Mouse (Mus musculus) cerebellum, adult 2 months (tissue): ENCODE data around the gene Cyp24a1. TPM values are rescaled to one million over a fixed set of nuclear protein-coding genes. Genes with fewer than 3 reads are reported as not detected.

Experiments used
- DNase-seq, 2 experiments: peaks; one replicate each; pipeline ENCODE4 v3.0.0; 2021
- H3K27ac ChIP-seq: fragments of 200-500 bp; 2 replicates; pipeline ENCODE4 v1.5.1; 2012; ENCODE audit warnings: low read length, control low read depth, inconsistent platforms; ENCODE audit not compliant: insufficient read depth
- H3K27me3 ChIP-seq: fragments of 200-500 bp; 2 replicates; pipeline ENCODE4 v1.6.1; 2012; ENCODE audit warnings: inconsistent platforms, mild to moderate bottlenecking, low read length, moderate library complexity; ENCODE audit not compliant: control insufficient read depth, insufficient read depth
- H3K4me1 ChIP-seq: fragments of 200-500 bp; 2 replicates; pipeline ENCODE4 v1.6.1; 2011; ENCODE audit warnings: low read length; ENCODE audit not compliant: control insufficient read depth, insufficient read depth
- H3K4me3 ChIP-seq: fragments of 200-500 bp; replicated peaks from 2 replicates; pipeline ENCODE3; 2011; ENCODE audit warnings: mild to moderate bottlenecking, low read depth, low read length, control low read depth; ENCODE audit not compliant: insufficient read depth
- CTCF ChIP-seq: fragments of 200-500 bp; IDR thresholded peaks from 2 replicates; pipeline ENCODE4 v1.5.1; 2011; ENCODE audit warnings: low read depth, mild to moderate bottlenecking, control low read depth, low read length, moderate library complexity, borderline replicate concordance; ENCODE audit not compliant: insufficient read depth
- POLR2A ChIP-seq: fragments of 200-500 bp; IDR thresholded peaks from 2 replicates; pipeline ENCODE4 v1.6.1; 2011; ENCODE audit warnings: low read length, control low read depth, borderline replicate concordance; ENCODE audit not compliant: insufficient read depth
- WGBS: fragments of 180-500 bp; shearing (Covaris S2); methylation state at CpG from one replicate; pipeline ENCODE4 v1.1.7; 2018; 5-methylcytosine and 5-hydroxymethylcytosine counted together
- polyA plus RNA-seq: library from polyadenylated mRNA; depleted of rRNA; stranded (reverse); fragments of >200 nt; gene quantifications from 2 replicates; pipeline ENCODE4 v1.2.3, GENCODE M21; 2012

The Cyp24a1 gene
- polyA plus RNA-seq, 1 experiment: 0.08 TPM

DNA sequence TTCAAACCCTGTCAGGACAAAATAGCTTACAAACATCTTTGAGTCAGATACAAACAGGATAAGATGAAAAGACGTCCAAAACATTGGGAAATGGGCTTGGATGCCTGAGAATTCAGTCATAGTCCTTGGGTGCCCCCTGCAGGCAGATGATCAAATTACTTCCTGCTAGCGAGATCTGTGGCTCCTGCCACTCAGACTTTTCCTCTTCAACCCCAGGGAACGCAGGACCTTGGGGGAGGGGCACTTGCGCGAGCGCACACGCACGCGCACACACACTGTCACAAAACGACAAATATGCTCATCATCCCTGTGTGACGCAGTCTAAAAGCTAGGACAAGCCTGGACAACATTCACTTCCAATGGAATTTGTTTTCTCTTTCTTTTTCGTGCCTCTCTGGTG, 11.9 kb upstream of the Cyp24a1 start:
- no peak overlapping the region for H3K27ac ChIP-seq
- peak; percentile 91 to 96 for DNase-seq
- WGBS: 1% methylated on average over 12 of the region's 12 CpGs
- no peak for TF ChIP-seq POLR2A
- peak; percentile 81 for TF ChIP-seq CTCF
- peak overlapping the region; percentile 52 for H3K4me3 ChIP-seq
- H3K27me3 ChIP-seq: no peaks in the 10 kb centered on the region
- H3K4me1 ChIP-seq: peaks cover 7% of the 10 kb centered on the region

DNA sequence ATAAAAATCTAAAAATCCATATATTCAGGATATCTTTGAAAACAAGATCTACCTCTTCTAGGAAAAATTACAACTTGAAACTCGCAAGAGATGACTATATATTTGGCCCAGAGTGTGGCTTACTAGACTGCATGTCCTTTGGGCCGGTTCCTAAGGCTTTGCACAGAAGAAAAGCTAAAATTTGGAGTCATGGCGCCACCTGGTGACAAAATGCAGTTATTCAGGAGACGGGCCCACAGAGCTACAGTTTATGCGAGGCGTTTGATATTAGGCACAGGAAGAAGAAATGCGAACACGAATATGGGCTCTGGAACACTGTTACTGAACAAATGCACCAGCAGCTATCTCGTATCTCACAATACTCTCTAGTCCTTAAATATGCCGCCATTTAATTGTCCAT, 10.8 kb upstream of the Cyp24a1 start:
- Histone ChIP-seq H3K27me3 (no peaks in the 10 kb centered on the region), H3K4me1 (peaks cover 2% of the 10 kb centered on the region), H3K4me3 (no peak overlapping the region), H3K27ac (no peak overlapping the region)
- TF ChIP-seq CTCF: peak; percentile 70
- TF ChIP-seq POLR2A: no peak
- WGBS: 4% methylated on average over 10 of the region's 10 CpGs
- DNase-seq: peak; percentile 76 to 87

DNA sequence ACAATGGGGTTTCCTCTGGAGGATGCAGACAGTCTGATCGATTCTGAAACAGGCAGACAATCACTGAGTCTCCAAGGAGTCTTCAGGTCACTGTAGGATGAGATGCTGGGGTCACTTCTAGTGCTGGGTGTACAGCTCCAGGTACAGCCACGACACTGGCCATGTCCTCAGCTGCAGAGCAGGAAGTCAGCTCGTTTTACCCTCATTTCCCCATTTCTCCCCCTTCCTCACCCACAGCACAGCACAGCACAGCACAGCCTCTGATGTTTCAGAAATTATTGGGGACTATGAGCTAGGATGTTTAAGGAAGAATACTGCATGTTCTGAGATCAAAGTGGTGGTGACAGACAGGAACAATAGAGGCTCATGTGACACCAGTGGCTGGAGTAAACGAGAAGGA, 7.0 kb upstream of the Cyp24a1 start:
- WGBS: 36% methylated on average over 4 of the region's 4 CpGs
- no peak for DNase-seq
- Histone ChIP-seq H3K4me3 (no peak overlapping the region), H3K4me1 (no peaks in the 10 kb centered on the region), H3K27me3 (no peaks in the 10 kb centered on the region), H3K27ac (no peak overlapping the region)
- TF ChIP-seq CTCF (no peak), POLR2A (no peak)

DNA sequence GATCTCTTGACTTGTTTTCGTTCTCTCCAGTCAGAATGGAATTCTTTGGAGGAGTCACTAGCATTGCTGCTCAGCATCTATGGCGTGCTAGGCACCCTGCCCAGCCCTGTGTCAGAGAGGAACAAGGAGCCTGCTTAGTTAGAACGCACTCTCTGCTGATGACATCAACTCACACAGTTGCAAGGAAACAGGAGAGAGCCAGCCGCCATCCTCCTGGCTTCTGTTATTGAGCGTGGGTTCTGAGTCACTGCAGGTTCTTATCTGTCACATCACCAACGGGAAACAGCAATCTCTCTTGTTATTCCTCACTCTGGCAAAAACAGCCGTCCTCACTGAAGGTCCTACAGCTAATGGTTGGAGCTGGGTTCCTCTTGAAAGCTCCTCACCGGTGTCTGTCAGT, 6.4 kb upstream of the Cyp24a1 start:
- Histone ChIP-seq H3K4me3 (no peak overlapping the region), H3K4me1 (no peaks in the 10 kb centered on the region), H3K27me3 (no peaks in the 10 kb centered on the region), H3K27ac (no peak overlapping the region)
- 44% methylated on average over 8 of the region's 8 CpGs for WGBS
- no peak for DNase-seq
- TF ChIP-seq POLR2A (no peak), CTCF (no peak)

DNA sequence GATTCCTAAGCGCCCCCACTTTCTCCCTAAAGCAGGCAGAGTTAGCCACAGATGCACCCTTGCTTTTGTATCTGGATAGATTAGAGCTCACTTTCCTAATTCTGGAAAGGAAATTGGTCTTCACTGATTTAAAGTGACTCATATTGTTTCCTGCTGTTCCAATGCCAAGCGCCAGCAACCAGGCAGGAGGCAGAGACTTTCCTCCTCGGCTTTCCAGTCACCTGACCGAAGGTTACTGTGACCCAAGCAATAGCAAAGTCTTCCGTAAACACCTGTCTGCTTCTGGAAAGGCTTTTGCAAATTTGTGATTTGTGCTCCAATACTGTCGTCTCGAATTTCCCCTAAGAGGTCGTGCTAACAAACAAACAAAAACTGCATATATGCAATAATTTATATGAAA, 1.1 kb upstream of the Cyp24a1 start:
- WGBS: 24% methylated on average over 8 of the region's 8 CpGs
- Histone ChIP-seq H3K4me1 (no peaks in the 10 kb centered on the region), H3K27ac (no peak overlapping the region), H3K27me3 (peaks cover 6% of the 10 kb centered on the region; the same call in 1 of the 2 replicates), H3K4me3 (no peak overlapping the region)
- TF ChIP-seq POLR2A: no peak
- TF ChIP-seq CTCF: no peak
- no peak for DNase-seq

DNA sequence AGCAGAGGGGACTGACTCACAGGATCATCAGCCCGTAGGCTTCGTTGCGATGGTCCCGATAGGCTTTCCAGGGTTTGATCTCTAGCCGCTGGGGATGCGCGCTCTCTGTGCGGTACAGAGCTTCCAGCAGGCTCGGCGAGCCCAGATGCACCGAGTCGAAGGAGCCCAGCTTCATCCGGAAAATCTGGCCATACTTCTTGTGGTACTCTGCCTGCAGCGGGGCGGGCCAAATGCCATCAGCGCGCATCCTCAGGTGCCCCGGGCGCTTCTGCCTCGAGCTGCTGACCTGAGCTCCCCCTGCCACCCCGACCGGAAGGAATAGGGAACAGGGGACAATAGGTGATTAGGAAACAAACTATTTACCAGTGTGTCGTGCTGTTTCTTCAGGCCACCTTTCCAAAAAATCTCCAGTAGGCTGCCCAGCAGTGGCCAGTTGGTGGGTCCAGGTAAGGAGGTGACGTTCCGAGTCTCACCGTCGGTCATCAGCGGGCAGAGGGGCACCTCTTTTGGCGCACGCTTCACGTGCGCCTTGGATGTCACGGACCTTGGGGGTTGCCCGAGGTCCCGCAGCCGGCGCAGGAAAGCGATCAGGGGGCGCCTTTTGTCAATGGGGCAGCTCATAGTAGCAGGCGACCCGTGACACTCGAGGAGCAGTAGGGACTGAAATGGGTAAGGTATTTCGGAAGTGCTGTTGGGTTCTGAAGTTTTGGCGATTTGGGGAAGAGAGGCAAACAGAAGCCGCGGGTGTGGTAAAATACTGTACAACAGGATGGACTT, 603 bp downstream of the Cyp24a1 start, which contains the start of gene Pfdn4:
Pfdn4 (plus strand) TSS at position 275 of the 777 bp plus-strand sequence.
- no peak for DNase-seq
- H3K4me3 ChIP-seq: no peak within 1 kb of the TSS
- 1% methylated on average over 46 of the region's 46 CpGs for WGBS

DNA sequence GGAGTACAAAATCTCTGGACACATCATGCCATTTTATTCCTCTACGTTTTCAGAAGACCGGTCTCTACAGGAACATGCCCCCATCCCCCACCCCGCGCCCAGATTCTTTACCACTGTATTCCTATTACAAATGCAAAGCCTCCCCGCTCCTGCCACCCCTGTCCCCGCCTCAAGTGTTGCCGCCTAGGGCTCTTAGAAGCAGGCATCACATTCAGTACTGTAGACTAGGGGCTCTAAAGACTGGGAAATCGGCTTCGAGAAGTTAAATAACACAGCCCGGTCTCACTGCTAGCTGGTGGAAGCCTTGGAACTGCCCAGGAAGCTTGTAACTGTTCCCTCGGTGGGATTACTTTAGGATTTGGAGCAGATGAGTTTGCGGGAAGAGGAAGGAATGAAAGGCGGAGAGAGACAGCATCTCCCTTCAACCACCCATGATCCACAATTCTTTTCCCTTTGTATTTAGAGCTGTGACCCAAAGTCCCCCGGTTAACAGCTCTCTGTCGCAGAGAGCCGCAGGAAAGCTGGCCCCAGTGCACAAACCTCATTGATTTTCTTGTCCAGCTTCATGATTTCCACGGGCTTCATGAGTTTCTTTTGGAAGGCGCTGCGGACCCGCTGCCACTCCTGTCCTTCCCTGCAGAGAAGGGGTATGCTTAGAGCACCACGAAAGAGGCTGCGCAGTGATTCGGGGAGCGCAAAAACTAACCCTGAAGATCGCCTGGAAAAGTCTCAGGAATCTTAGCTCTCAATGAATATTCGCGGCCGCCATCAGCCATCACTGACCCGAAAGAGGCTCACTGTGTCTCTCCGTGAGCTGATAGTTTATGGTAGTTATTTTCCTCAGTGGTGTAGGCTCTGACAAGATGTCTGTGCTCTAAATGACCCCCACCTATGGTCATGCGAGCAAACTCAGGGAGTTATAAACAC, 1.9 kb downstream of the Cyp24a1 start:
- TF ChIP-seq POLR2A (no peak), CTCF (no peak)
- 10% methylated on average over 31 of the region's 31 CpGs for whole genome bisulfite sequencing
- Histone ChIP-seq H3K4me3 (no peak overlapping the region), H3K27ac (no peak overlapping the region), H3K4me1 (no peaks in the 10 kb centered on the region), H3K27me3 (peaks cover 6% of the 10 kb centered on the region; the same call in 1 of the 2 replicates)
- DNase-seq: no peak

More for the DNA sequence above, 603 bp downstream of the Cyp24a1 start, which contains the start of gene Pfdn4:
- no peak for TF ChIP-seq POLR2A
- TF ChIP-seq CTCF: no peak
- H3K4me1 ChIP-seq: no peaks in the 10 kb centered on the region
- no peak within 1 kb of the TSS for H3K27ac ChIP-seq
- peaks cover 6% of the 10 kb centered on the region; the same call in 1 of the 2 replicates for H3K27me3 ChIP-seq
